Mouse (Mus musculus): ENCODE data around the gene Fbn1.

Gene Fbn1

GRCm38 (mm10) chr2:125507893-125508292, at the start of gene Fbn1:
Gene Fbn1 (minus strand): TSS chr2:125507993.
- DNase-seq (ENCODE audit: low read depth, low spot score): no peak

DNA sequence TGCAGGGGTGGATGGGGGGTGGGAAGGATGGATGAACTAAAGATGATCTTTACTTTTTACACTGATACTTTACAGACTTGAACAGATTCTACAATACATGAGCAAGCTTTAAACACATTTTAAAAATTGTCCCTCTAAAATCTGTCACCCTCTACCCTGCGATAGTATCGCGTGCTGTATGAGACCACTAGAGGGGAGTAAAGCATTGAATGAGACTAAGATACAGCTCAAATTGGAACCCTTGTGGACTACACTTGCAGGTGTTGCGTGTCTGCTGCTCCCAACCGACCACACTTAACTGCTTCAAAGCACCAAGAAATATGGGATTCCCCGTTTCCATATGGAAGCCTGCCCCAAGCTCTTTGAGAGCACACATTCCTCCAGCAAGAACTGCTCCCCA, 48.0 kb upstream of the Fbn1 start:
- no peak for DNase-seq (ENCODE audit: low read depth, low spot score)

GRCm38 (mm10) chr2:125548806-125549578, 41.2 kb upstream of the Fbn1 start:
- no peak for DNase-seq (ENCODE audit: low read depth, low spot score)

- DNase-seq (ENCODE audit: low read depth, low spot score): no peak
Measured at GRCm38 (mm10) chr2:125544986-125545385, 37.2 kb upstream of the Fbn1 start.

DNA sequence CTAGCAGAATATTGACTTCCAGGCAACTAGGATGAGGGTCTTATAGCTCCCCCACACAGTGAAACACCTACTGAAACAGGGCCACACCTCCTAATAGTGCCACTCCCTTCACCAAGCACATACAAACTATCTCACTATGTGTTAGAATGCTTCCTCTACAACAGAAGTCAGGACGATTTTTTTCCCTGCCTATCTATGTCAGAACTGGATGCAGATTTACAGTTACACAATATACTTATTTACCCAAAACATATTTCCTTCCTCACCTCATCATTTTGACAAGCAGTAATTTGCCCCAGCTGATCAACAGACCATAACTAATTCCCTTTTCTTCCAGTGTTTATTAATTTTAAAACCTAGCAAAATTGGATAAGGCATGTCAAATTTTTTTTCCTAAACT, 35.9 kb upstream of the Fbn1 start:
- DNase-seq (ENCODE audit: low read depth, low spot score): no peak

DNA sequence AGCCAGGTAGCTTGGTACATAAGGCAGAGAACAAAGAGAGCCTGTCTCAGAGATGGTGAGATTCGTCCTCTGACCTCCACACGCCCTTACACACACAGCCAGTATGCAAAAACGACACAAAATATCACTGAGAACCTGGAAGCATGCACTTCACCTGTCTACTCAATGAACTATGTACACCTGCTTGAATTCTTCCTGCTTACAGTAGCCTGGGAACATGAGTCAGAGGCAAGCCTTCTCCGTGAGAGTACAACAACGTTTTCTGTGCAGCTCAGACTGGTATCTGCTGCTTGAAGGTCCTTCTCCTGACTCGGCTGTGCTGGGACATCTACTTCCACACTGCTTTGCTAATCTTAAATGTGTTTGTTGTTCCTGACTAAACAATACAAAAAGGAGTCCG, 33.7 kb upstream of the Fbn1 start:
- DNase-seq (ENCODE audit: low read depth, low spot score): no peak

DNA sequence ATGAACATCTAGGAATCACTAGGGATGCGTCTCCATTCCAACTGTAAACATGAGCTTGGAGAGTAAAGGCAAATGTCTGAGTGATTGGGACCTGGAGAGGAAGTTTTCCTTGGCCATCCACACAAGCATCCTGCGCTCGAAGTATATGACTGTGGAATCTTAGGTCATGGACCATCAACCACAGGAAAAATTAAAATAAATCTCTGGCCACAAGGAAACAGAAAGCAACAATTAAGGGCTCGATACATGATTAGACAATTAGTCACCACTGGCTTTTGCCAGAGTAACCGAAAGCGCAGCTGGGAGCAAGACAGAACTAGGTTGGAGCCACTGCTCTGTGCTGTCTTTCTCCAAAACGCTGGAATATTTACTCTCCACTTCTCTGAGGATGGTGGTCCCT, 32.8 kb upstream of the Fbn1 start:
- no peak for DNase-seq (ENCODE audit: low read depth, low spot score)

GRCm38 (mm10) chr2:125539640-125540039, 31.8 kb upstream of the Fbn1 start:
- DNase-seq (ENCODE audit: low read depth, low spot score): no peak

DNA sequence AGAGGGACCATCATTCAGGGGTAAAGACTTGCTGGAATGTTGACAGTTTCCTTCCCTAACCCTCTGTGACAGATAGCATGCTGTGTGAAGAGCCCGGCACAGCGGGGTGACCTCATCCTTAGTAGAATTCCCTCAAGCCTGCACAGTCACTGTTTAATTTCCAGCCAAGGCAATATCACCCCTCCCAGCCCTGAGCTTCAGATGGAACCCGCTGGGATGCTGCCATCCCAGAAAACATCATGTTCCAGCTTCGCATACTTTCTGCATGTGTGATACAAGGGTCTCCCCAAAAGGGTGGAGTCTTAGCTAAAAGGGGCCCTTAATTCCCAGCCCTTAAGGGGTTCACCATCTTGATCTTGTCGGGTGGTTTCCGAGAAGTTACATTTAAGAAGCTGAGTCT, 22.9 kb upstream of the Fbn1 start:
- DNase-seq (ENCODE audit: low read depth, low spot score): no peak

DNA sequence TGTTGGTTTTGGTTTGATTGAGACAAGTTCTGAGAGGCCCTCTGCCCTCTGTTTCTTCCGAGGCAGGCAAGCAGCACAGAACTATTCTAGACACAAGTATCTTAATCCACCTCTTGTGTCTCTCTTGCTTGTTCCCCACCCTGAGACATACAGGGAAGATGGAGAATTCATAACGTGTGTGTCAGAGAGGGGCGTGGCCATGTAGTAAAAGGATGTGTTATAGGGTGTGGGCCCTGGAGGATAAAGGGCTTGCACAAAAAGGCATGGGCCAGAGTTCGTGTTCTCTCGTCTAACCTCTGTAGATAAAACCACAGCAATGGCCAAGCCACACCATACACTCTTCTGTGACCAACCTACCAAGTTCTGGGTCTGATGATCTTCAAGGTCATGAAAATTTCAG, 18.8 kb upstream of the Fbn1 start:
- DNase-seq (ENCODE audit: low read depth, low spot score): no peak

GRCm38 (mm10) chr2:125525484-125525883, 17.7 kb upstream of the Fbn1 start:
- DNase-seq (ENCODE audit: low read depth, low spot score): no peak

DNA sequence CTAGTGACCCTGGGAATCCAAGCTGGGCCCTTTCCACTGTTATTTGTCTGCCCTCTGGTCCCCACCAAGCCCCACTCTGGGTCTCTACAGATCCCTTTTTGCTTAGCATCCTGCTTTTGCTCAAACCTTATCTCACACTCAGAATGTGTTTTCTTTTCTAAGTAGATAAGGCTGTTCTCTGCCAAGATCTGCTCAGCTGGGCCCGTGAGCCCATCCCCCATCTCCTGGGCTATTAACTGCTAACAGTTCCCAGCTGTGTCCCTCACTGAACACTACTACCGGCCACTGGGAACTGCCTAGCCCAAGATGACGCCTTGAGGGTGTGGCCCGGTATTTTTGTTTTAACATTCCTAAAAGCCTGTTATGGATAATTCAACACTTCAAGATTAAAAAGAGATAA, 8.8 kb upstream of the Fbn1 start:
- DNase-seq (ENCODE audit: low read depth, low spot score): no peak

GRCm38 (mm10) chr2:125515291-125516057, 7.7 kb upstream of the Fbn1 start:
- DNase-seq (ENCODE audit: low read depth, low spot score): peak; percentile 18

DNA sequence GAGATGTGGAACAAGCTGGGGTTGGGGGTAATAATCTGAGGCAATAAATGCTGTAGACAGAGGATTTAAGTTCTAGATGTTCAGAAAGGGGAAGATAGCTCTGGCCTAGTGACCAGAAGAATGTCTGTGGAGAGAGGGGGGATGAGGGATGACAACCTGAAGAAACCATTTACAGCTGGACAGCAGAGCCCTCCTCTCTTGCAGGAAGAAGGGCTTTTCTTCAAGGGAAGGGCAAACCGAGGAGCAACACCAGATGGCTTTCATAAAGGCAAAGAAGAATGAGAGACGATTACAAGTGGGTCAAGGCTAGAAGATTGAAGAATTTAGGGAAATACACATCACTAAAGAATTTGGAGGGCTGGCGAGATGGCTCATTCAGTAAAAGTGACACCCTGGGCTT, 6.6 kb upstream of the Fbn1 start:
- no peak for DNase-seq (ENCODE audit: low read depth, low spot score)

DNA sequence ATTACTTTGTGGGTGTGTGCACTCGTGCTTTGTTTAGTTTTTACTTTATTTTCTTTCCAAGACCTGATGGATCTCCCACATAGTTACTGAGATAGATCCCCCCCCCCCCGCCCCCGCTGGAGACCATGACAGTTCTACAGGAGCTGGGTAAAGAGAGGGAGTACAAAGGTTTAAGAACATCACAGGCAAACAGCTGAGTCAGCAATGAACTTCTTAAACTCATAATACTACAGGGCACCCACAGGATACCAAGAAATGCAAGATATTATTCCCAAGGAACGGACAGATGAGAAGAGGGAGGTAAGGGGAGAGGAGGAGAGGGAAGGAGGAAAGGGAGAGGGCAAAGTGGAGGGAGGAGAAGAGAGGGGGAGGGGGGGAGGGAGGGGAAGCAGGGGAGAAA, 4.8 kb upstream of the Fbn1 start:
- no peak for DNase-seq (ENCODE audit: low read depth, low spot score)

DNA sequence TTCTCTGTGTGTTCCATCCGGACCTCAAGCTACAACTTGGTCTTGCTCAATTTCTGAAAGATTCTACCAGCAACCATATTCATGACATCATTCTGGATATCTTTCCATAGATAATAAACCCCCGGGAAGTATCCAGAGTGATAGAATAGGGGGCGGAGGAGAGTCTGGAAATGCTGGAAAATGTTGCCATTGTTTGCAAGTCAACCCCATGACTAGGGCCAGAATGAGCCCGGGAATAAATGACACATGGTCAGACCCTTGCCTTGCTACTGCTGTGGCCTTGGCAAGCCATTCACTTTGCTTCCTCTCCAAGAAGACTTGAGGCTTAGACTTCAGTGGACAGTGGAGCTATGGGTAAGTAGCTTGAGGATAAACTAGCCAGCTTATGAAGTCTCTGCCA, 4.1 kb upstream of the Fbn1 start:
- DNase-seq (ENCODE audit: low read depth, low spot score): no peak

GRCm38 (mm10) chr2:125510752-125511151, 3.0 kb upstream of the Fbn1 start:
- no peak for DNase-seq (ENCODE audit: low read depth, low spot score)

DNA sequence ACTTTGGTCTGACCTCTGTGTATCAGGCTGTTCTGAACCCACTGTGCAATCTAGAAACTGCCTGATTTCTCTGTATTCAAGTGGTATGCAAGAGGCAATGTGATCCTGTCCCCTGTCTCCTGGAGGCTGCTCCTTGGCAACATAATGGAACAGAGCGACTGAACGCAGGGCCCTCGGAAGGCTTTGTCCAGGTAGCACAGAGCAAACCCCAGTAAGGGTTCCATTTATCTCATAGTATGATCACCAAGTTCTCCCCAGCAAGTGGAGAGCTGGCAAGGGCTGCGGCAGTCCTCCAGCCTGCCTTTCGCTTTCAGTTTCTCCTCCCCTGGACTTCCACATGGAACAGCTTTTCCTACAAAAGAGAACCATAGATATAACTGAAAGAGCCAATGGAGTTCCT, 588 bp upstream of the Fbn1 start:
- no peak for DNase-seq (ENCODE audit: low read depth, low spot score)

GRCm38 (mm10) chr2:125506316-125507054, 1.3 kb downstream of the Fbn1 start:
- peak; percentile 34 for DNase-seq (ENCODE audit: low read depth, low spot score)

DNA sequence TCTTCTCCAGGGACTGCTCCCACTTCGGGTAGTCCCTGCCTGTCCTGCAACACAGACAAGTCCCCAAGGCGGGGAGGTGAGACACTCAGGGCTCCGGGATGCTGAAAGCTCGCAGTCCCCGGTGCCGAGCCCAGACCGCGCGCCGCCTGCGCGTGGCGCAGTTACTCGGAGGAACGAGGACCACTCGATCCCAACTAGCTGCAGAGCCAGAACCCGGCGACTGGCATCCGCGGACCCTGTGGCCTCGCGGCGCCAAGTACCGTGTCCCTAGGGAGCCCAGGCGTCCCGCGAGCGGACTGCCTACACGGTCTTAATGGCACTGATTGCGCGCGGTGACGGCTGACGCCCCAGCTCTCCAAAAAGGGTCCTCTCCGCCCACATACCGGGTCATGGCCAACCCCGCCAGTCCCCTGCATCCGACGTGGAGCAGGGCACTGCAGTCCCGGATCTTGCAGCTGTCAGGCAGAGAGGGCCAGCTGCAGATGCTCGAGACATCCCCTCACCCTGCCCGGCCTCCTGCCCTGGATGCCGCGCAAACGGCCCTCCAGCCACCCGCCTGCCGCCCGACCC, 2.0 kb downstream of the Fbn1 start:
- peak; percentile 20 for DNase-seq (ENCODE audit: low read depth, low spot score)

- DNase-seq (ENCODE audit: low read depth, low spot score): no peak
Measured at GRCm38 (mm10) chr2:125505006-125505745, 2.6 kb downstream of the Fbn1 start, which contains the start of gene Gm9913. Gene Gm9913 (plus strand): TSS chr2:125505089.
